Mouse (Mus musculus): ENCODE data around the gene Pias1.

- TF ChIP-seq ZNF384 (IDR thresholded peaks at IDR 0.05; ENCODE audit: low read depth, low read length) (no peak), MAFK (IDR thresholded peaks at IDR 0.05; ENCODE audit: insufficient read depth, low read depth, low read length) (no peak)
Measured at GRCm38 (mm10) chr9:63031011-63031782, 43.5 kb upstream of the Pias1 start.
